Mouse (Mus musculus) hindbrain, postnatal 0 days (tissue): Measurements from ENCODE around the gene Lrig1. TPM values are rescaled to one million over a fixed set of nuclear protein-coding genes. Genes with fewer than 3 reads are reported as not detected.

Experiments
- ATAC-seq: fragments of 200-750 bp; cut with Nextera tagmentation; 2 replicates; pipeline ENCODE4 v1.8.0; 2017; ENCODE audit warnings: mild to moderate bottlenecking, moderate TSS enrichment, moderate library complexity
- DNase-seq: peaks from one replicate; pipeline ENCODE4 v3.0.0-alpha.2; 2015; ENCODE audit warnings: low spot score
- H3K27ac ChIP-seq: fragments of 300-500 bp; sonication (generic); 2 replicates; pipeline ENCODE4 v1.5.1; 2014; ENCODE audit warnings: mild to moderate bottlenecking
- H3K27me3 ChIP-seq: fragments of 300-500 bp; sonication (generic); 2 replicates; pipeline ENCODE4 v1.6.1; 2014; ENCODE audit warnings: low read length, mixed read lengths; ENCODE audit not compliant: insufficient read depth
- H3K36me3 ChIP-seq: fragments of 300-500 bp; sonication (generic); 2 replicates; pipeline ENCODE4 v1.6.1; 2014; ENCODE audit warnings: low read length, mixed read lengths; ENCODE audit not compliant: insufficient read depth
- H3K4me1 ChIP-seq: fragments of 300-500 bp; sonication (generic); 2 replicates; pipeline ENCODE4 v1.6.1; 2014; ENCODE audit warnings: antibody characterized with exemption, low read length, mixed read lengths; ENCODE audit not compliant: insufficient read depth
- H3K4me2 ChIP-seq: fragments of 300-500 bp; sonication (generic); 2 replicates; pipeline ENCODE4 v1.6.1; 2014; ENCODE audit warnings: low read depth, mild to moderate bottlenecking, low read length, moderate library complexity, mixed read lengths
- H3K4me3 ChIP-seq: fragments of 300-500 bp; sonication (generic); 2 replicates; pipeline ENCODE4 v1.5.1; 2014; ENCODE audit warnings: low read length
- H3K9ac ChIP-seq: fragments of 300-500 bp; sonication (generic); replicated peaks from 2 replicates; pipeline ENCODE4 v1.6.1; 2014; ENCODE audit warnings: mild to moderate bottlenecking, low read length, moderate library complexity, mixed read lengths
- H3K9me3 ChIP-seq: fragments of 300-500 bp; sonication (generic); 2 replicates; pipeline ENCODE4 v1.6.1; 2016; ENCODE audit warnings: low read length, mixed read lengths
- CTCF ChIP-seq: IDR thresholded peaks from 2 replicates; pipeline ENCODE4 v1.5.1; 2016; ENCODE audit warnings: antibody characterized with exemption, control low read depth, low read depth
- WGBS: fragments of 180-500 bp; shearing (Covaris S2); extraction: QIAGEN DNeasy Blood & Tissue Kit; methylation state at CpG from one replicate; pipeline ENCODE4 v1.1.7; 2014; 5-methylcytosine and 5-hydroxymethylcytosine counted together
- polyA plus RNA-seq: library from polyadenylated mRNA; unstranded; fragments of >200 nt; fragmentation: Nextera tagmentation; extraction: Ambion mirVana; gene quantifications from 2 replicates; pipeline ENCODE4 v1.2.1, GENCODE M21; 2015
- total RNA-seq: library from RNA; depleted of rRNA; stranded (reverse); fragments of >200 nt; gene quantifications from 2 replicates; pipeline ENCODE4 v1.2.3, GENCODE M21; 2014

Gene Lrig1
- total and polyA plus RNA-seq, 2 experiments from 2014 or later = 23.0 to 146 TPM

DNA sequence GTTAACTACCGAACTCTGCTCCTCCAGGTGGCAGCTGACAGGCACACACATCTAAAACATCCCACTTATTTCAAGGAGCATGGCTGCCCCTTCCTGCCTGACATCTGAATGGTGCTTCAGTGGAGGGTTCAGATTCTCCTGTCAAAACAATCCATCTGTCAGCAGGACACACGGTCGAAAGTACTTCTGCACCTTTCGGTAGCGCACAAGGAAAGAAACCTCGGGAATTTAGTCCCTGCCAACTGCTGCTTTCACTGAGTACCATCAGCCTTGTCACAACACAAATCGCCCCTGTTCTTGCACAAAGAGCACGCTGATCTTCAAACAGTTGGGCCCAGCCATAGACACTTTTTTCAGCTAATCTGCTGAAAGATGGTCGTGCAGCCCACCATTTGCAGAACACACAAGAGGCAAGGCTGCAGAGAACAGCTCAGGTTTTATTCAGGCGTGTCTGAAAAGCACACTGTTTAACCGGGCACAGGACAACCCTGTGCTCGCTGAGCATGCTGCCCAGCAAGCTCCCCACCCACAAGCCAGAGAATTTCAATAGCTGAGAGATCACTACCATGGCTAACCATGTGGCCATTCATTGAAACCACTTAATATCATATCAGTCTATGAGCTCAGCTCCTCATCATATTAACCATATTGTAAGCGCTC is 31.6 kb downstream of the Lrig1 start:
- DNase-seq (no peak), ATAC-seq (peak; percentile 28)
- Histone ChIP-seq H3K9me3 (no peaks in the 10 kb centered on the region), H3K4me3 (no peak overlapping the region), H3K27ac (peak overlapping the region; percentile 8; the same call in 1 of the 2 replicates), H3K36me3 (no peaks in the 10 kb centered on the region), H3K4me2 (peak overlapping the region; percentile 38), H3K27me3 (no peaks in the 10 kb centered on the region), H3K9ac (no peak overlapping the region), H3K4me1 (no peaks in the 10 kb centered on the region)
- no peak for TF ChIP-seq CTCF
- 27% methylated on average over 13 of the region's 13 CpGs for WGBS

DNA sequence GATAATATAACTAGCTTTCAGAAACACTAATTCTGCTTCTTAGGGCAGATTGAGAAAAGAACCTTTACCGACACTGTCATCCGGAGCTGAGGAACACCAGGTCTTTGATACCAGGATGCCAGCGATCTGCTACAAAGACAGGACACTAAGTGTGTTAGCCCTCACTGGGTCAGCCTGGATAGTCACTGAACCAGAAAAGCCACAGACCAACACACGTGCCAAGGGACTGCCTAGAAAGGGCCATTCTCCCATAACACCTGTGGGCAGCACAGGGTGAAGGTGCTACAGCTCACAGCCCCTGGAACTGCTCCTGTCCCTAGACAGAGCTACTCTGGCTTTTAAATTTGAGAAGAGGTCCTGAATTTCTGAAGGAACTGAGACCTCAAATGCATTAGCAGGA is 32.8 kb downstream of the Lrig1 start:
- H3K9ac ChIP-seq = no peak overlapping the region
- H3K27ac ChIP-seq = no peak overlapping the region
- H3K4me3 ChIP-seq = no peak overlapping the region
- H3K4me1 ChIP-seq = no peaks in the 10 kb centered on the region
- DNase-seq = no peak
- H3K36me3 ChIP-seq = no peaks in the 10 kb centered on the region
- H3K4me2 ChIP-seq = 0 out of 2 replicates have a peak overlapping the region, but pooled peaks have one; percentile 10
- no peaks in the 10 kb centered on the region for H3K9me3 ChIP-seq
- H3K27me3 ChIP-seq = no peaks in the 10 kb centered on the region
- no peak for TF ChIP-seq CTCF
- no peak for ATAC-seq
- 71% methylated on average over 4 of the region's 4 CpGs for WGBS

DNA sequence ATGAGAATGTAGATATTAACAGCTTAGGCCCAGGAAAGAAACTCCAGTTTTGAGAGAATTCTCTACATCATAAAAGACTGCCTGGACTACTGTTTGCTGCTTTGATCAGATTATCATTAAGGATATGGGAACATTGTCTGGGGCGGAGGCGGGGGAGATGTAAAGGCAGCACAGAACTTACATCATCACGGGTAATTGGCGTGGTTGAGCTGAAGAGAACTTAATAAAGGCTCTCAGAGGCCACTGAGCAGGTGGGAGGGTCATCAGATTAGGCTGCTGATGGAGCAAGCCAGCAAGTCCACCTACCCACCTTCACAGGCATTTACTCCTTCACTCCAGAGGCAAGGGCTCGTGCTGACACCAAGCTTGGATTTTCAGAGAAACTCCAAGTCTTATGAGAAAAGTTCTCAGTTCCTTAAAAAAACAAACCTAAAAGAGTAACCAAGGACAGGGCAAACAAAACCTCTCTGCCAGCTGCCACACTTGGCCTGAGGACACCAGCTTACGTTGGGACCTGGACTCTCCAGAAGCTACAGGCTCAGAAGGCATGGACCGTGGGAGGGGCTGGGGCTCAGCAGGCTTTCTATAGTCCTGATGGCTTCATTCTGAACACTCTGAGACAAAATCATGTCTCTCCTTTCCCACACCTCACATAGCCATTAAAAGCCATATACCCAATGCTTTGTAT is 33.4 kb downstream of the Lrig1 start:
- Histone ChIP-seq H3K9ac (no peak overlapping the region), H3K4me2 (0 out of 2 replicates have a peak overlapping the region, but pooled peaks have one; percentile 10)
- WGBS = 58% methylated on average over 7 of the region's 7 CpGs

DNA sequence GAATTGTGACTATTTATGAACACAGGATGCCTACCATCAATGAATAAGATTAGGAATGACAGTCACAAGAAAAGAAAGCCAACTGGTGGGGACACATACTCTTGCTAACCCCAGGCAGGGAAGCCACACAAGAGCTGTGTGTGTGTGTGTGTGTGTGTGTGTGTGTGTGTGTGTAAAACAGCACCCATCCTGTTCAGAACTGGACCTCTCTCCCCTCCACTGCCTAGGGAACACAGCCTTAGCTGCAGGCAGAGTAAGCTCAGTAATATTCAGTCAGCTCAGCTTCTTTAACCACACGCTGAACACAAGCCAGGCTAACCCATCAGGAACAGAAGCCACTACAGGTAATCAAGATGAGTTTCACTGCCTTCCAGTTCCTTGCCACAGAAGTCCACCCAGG is 34.3 kb downstream of the Lrig1 start:
- Histone ChIP-seq H3K9ac (no peak overlapping the region), H3K27me3 (no peaks in the 10 kb centered on the region), H3K36me3 (no peaks in the 10 kb centered on the region), H3K4me1 (no peaks in the 10 kb centered on the region), H3K27ac (no peak overlapping the region), H3K4me3 (no peak overlapping the region), H3K9me3 (no peaks in the 10 kb centered on the region), H3K4me2 (no peak overlapping the region)
- WGBS = 65% methylated on average over 1 of the region's 1 CpGs
- ATAC-seq (no peak), DNase-seq (no peak)
- no peak for TF ChIP-seq CTCF

More for the DNA sequence above, 33.4 kb downstream of the Lrig1 start:
- no peaks in the 10 kb centered on the region for H3K36me3 ChIP-seq
- ATAC-seq (no peak), DNase-seq (no peak)
- no peak overlapping the region for H3K4me3 ChIP-seq
- H3K9me3 ChIP-seq = no peaks in the 10 kb centered on the region
- H3K4me1 ChIP-seq = no peaks in the 10 kb centered on the region
- no peaks in the 10 kb centered on the region for H3K27me3 ChIP-seq
- no peak overlapping the region for H3K27ac ChIP-seq
- no peak for TF ChIP-seq CTCF

DNA sequence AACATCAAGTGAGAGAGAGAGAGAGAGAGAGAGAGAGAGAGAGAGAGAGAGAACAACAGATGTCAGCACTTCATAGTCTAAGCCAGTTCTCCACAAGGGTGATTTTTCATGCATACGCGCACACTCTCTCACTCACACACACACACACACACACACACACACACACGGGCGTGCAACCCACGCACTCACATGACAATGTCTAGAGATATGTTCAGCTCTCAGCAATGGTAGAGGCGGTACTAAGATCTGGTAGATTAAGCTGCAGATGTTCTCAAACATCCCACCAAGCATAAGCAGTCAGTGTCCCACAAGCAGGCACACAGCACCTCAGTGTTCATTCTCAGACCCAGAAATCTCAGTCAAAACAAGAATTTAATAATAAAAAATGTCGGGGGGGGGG is 34.7 kb downstream of the Lrig1 start:
- no peak overlapping the region for H3K9ac ChIP-seq
- no peaks in the 10 kb centered on the region for H3K4me1 ChIP-seq
- no peak overlapping the region for H3K4me2 ChIP-seq
- H3K36me3 ChIP-seq = no peaks in the 10 kb centered on the region
- H3K4me3 ChIP-seq = no peak overlapping the region
- no peak for TF ChIP-seq CTCF
- no peaks in the 10 kb centered on the region for H3K9me3 ChIP-seq
- 0 out of 2 replicates have a peak, but pooled peaks have one; percentile 11 for ATAC-seq
- no peak overlapping the region for H3K27ac ChIP-seq
- 74% methylated on average over 7 of the region's 7 CpGs for WGBS
- H3K27me3 ChIP-seq = no peaks in the 10 kb centered on the region; the same call in 1 of the 2 replicates
- no peak for DNase-seq

DNA sequence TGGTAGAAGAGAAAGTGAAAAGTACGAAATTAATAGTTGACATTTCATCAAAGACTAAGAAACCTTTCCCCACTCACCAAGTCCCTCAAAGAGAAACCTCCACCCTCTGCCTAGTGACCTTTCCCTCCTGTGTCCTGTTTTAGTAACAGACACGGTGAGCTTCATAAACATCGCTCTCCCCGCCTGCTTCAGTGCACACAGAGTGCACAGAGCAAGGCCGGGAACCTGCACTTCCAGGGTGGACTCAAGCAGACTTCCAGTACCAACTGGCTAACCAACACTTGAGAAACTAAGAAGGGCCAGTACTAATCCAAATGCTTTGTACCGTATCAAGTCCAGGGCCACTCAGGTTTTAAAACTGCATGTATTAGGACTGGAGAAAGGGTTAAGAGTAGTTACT is 36.0 kb downstream of the Lrig1 start:
- no peak for DNase-seq
- Histone ChIP-seq H3K9me3 (no peaks in the 10 kb centered on the region), H3K4me3 (no peak overlapping the region), H3K9ac (no peak overlapping the region), H3K4me1 (0 out of 2 replicates have a peak, but pooled peaks cover 4% of the 10 kb centered on the region), H3K4me2 (no peak overlapping the region), H3K27ac (no peak overlapping the region), H3K27me3 (no peaks in the 10 kb centered on the region; the same call in 1 of the 2 replicates), H3K36me3 (no peaks in the 10 kb centered on the region; the same call in 1 of the 2 replicates)
- ATAC-seq = no peak
- no peak for TF ChIP-seq CTCF
- 75% methylated on average over 6 of the region's 6 CpGs for WGBS
